In the genomic region with DNA sequence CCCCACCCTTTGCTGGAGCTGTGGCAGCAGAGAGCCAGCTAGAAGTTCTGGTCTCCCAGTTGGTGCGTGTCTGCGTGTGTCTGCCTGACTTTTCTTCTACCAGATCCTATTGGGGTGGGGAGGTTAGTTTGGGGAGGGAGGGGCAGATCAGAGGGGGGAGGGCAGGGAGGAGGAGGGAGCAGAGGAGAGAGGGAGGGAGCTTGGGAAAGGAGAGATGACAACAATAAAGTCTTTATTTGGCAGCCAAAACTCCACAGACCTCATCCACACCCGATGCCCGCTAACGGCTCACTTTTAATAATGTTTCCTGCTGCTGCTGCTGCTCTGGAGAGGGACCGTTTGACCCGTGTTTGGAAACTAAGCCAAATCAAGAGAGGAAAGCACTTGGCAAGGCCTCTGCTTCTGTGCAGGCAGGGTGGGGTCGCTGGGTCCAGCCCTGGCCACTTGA, we compare ENCODE assay signal across 9 mouse cellular contexts. TPM values are rescaled to one million over a fixed set of nuclear protein-coding genes. Genes with fewer than 3 reads are reported as not detected.
A peak's percentile ranks its signal among the peaks of the same experiment; 100 is the strongest.
DNase-seq lines count a peak whose midpoint lies in the region; ATAC-seq lines count a peak whose summit lies in the region.
"Had no signal": no experiment of that assay in that cellular context is flagged by ENCODE, and none has a peak within 500 bp of the region (broad histone marks: within the 10 kb centered on the region; RNA-seq: fewer than 3 reads in every experiment).

A gene (minus strand): TSS at position 111 of the 448 bp plus-strand sequence.

- H3K4me1 ChIP-seq in kidney, embryonic 14.5 days (ENCODE audit: control insufficient read depth, insufficient read depth, low read length) = peaks cover 14% of the 10 kb centered on the region; the same call in 1 of the 2 replicates
- peaks cover 55% of the 10 kb centered on the region for H3K4me1 ChIP-seq in embryonic facial prominence, embryonic 13.5 days
- H3K4me1 ChIP-seq in heart, embryonic 15.5 days (replicated peaks) = peaks cover 45% of the 10 kb centered on the region
- H3K4me1 ChIP-seq in midbrain, embryonic 13.5 days (replicated peaks) = peaks cover 45% of the 10 kb centered on the region

- no peak within 1 kb of the TSS for H3K27ac ChIP-seq in kidney, embryonic 14.5 days (ENCODE audit: low read depth, low read length)
- H3K27ac ChIP-seq in embryonic facial prominence, embryonic 13.5 days = peak within 1 kb of the TSS; percentile 61
- H3K27ac ChIP-seq in heart, embryonic 15.5 days = peak within 1 kb of the TSS; percentile 68
- H3K27ac ChIP-seq in midbrain, embryonic 13.5 days = peak within 1 kb of the TSS; percentile 61

- no peak within 1 kb of the TSS for H3K9ac ChIP-seq in kidney, embryonic 14.5 days (ENCODE audit: low read depth, low read length)
- 0 out of 2 replicates have a peak within 1 kb of the TSS, but pooled peaks have one; percentile 27 for H3K9ac ChIP-seq in embryonic facial prominence, embryonic 13.5 days
- H3K9ac ChIP-seq in heart, embryonic 15.5 days = no peak within 1 kb of the TSS
- H3K9ac ChIP-seq in midbrain, embryonic 13.5 days (replicated peaks) = no peak within 1 kb of the TSS

- H3K36me3 ChIP-seq in kidney, embryonic 14.5 days (ENCODE audit: control insufficient read depth, insufficient read depth, low read length) = no peaks in the 10 kb centered on the region
- H3K36me3 ChIP-seq in embryonic facial prominence, embryonic 13.5 days = no peaks in the 10 kb centered on the region
- no peaks in the 10 kb centered on the region for H3K36me3 ChIP-seq in heart, embryonic 15.5 days
- no peaks in the 10 kb centered on the region for H3K36me3 ChIP-seq in midbrain, embryonic 13.5 days

- no peaks in the 10 kb centered on the region for H3K27me3 ChIP-seq in kidney, embryonic 14.5 days (ENCODE audit: control insufficient read depth, insufficient read depth, low read length)
- no peaks in the 10 kb centered on the region for H3K27me3 ChIP-seq in embryonic facial prominence, embryonic 13.5 days
- no peaks in the 10 kb centered on the region for H3K27me3 ChIP-seq in heart, embryonic 15.5 days
- no peaks in the 10 kb centered on the region for H3K27me3 ChIP-seq in midbrain, embryonic 13.5 days

- peak; percentile 64 for DNase-seq in kidney, adult 11 months
- DNase-seq in kidney, postnatal 25 days = peak; percentile 67 to 81
- no peak for DNase-seq in left cerebral cortex, adult 8-10 months (ENCODE audit: low spot score in 2 of 2)
- no peak for DNase-seq in cerebellum, adult 9-11 months

- no peak within 1 kb of the TSS for H3K4me3 ChIP-seq in kidney, embryonic 14.5 days (ENCODE audit: low read length)
- peak within 1 kb of the TSS; percentile 9; the same call in 1 of the 2 replicates for H3K4me3 ChIP-seq in embryonic facial prominence, embryonic 13.5 days
- H3K4me3 ChIP-seq in heart, embryonic 15.5 days = peak within 1 kb of the TSS; percentile 20; the same call in 1 of the 2 replicates
- H3K4me3 ChIP-seq in midbrain, embryonic 13.5 days (replicated peaks) = no peak within 1 kb of the TSS

- H3K4me2 ChIP-seq in kidney, embryonic 14.5 days (replicated peaks; ENCODE audit: low read depth, low read length) = no peak within 1 kb of the TSS
- H3K4me2 ChIP-seq in embryonic facial prominence, embryonic 13.5 days = peak within 1 kb of the TSS; percentile 29
- H3K4me2 ChIP-seq in heart, embryonic 15.5 days = peak within 1 kb of the TSS; percentile 29
- H3K4me2 ChIP-seq in midbrain, embryonic 13.5 days (replicated peaks) = peak within 1 kb of the TSS; percentile 25; the same call in 1 of the 2 replicates

- 18% methylated on average over 8 of the region's 8 CpGs for WGBS in kidney, embryonic 14.5 days
- WGBS in embryonic facial prominence, embryonic 13.5 days = 15% methylated on average over 8 of the region's 8 CpGs
- 11% methylated on average over 8 of the region's 8 CpGs for WGBS in heart, embryonic 15.5 days
- WGBS in midbrain, embryonic 13.5 days = 14% methylated on average over 8 of the region's 8 CpGs

- H3K9me3 ChIP-seq in kidney, embryonic 14.5 days (ENCODE audit: control insufficient read depth, low read length) = no peaks in the 10 kb centered on the region; the same call in 1 of the 2 replicates
- H3K9me3 ChIP-seq in embryonic facial prominence, embryonic 13.5 days = no peaks in the 10 kb centered on the region
- H3K9me3 ChIP-seq in heart, embryonic 15.5 days (replicated peaks) = no peaks in the 10 kb centered on the region
- H3K9me3 ChIP-seq in midbrain, embryonic 13.5 days = no peaks in the 10 kb centered on the region

- ATAC-seq in kidney, embryonic 14.5 days (ENCODE audit: low FRiP score, low TSS enrichment) = no peak
- ATAC-seq in embryonic facial prominence, embryonic 13.5 days (ENCODE audit: insufficient number of reproducible peaks, insufficient read depth, low FRiP score, low TSS enrichment, low read depth) = no peak
- ATAC-seq in heart, embryonic 15.5 days (replicated peaks; ENCODE audit: insufficient number of reproducible peaks, insufficient read depth, low FRiP score, low read depth) = peak; percentile 77
- 0 out of 2 replicates have a peak, but pooled peaks have one; percentile 18 for ATAC-seq in midbrain, embryonic 13.5 days

RNA-seq across cellular contexts. Expression of the gene that starts here (rescaled TPM):
- polyA plus RNA-seq in kidney, embryonic 14.5 days (2014; fragmentation: Nextera tagmentation; extraction: Ambion mirVana) = 0.39 and 0.84 TPM in 2 replicates
- 3.3 and 5.0 TPM in 2 replicates for polyA plus RNA-seq in embryonic facial prominence, embryonic 13.5 days (2015; fragmentation: Nextera tagmentation; extraction: Ambion mirVana)
- polyA plus RNA-seq in heart, embryonic 15.5 days (2015; fragmentation: Nextera tagmentation; extraction: Ambion mirVana) = 4.0 and 5.8 TPM in 2 replicates
- polyA plus RNA-seq in midbrain, embryonic 13.5 days (2015; fragmentation: Nextera tagmentation; extraction: Ambion mirVana) = 4.4 and 6.5 TPM in 2 replicates
- total RNA-seq in left cerebral cortex, adult 8-10 months (2022) = 10 to 100 TPM in 2 of 4 experiments, 1 to 10 TPM in 2; 9.9 to 13.9 (median 11.0) TPM
- total RNA-seq: common myeloid progenitor, adult 5-6 weeks had no signal

Comparison
In these comparisons a context has a peak if more than half of its experiments do, and no peak if none do; other contexts are left out.
1. DNase-seq: peak in kidney, adult 11 months (single experiment) and kidney, postnatal 25 days (2 of 2); none in left cerebral cortex, adult 8-10 months (0 of 2) and cerebellum, adult 9-11 months (single experiment).
2. ATAC-seq: peak in heart, embryonic 15.5 days (single experiment) and midbrain, embryonic 13.5 days (single experiment); none in kidney, embryonic 14.5 days (single experiment) and embryonic facial prominence, embryonic 13.5 days (single experiment).
3. H3K4me3 ChIP-seq: peak in embryonic facial prominence, embryonic 13.5 days (single experiment) and heart, embryonic 15.5 days (single experiment); none in kidney, embryonic 14.5 days (single experiment) and midbrain, embryonic 13.5 days (single experiment).